Mouse (Mus musculus): Measurements from ENCODE around the gene Gm11444. TPM values are rescaled to one million over a fixed set of nuclear protein-coding genes. Genes with fewer than 3 reads are reported as not detected.

Gm11444 gene
- polyA plus RNA-seq, 1 experiment from 2014 or later = not detected

- no peak overlapping the region for H3K4me3 ChIP-seq (ENCODE audit: low read depth, low read length)
- WGBS = 76% methylated on average over 9 of the region's 9 CpGs
- peaks cover 16% of the 10 kb centered on the region for H3K27me3 ChIP-seq (ENCODE audit: control insufficient read depth, insufficient read depth, low read length)
- no peaks in the 10 kb centered on the region for H3K9me3 ChIP-seq (ENCODE audit: control insufficient read depth, low read length)
- no peak overlapping the region for H3K27ac ChIP-seq (replicated peaks; ENCODE audit: low read depth, low read length)
- DNase-seq (ENCODE audit: low spot score) (no peak), ATAC-seq (ENCODE audit: insufficient number of reproducible peaks, low FRiP score, low TSS enrichment, low read depth) (no peak)
- H3K4me1 ChIP-seq (ENCODE audit: control insufficient read depth, insufficient read depth, low read length) = peaks cover 41% of the 10 kb centered on the region
- H3K4me2 ChIP-seq (ENCODE audit: low read depth, severe bottlenecking) = no peak overlapping the region
- no peak overlapping the region for H3K9ac ChIP-seq (ENCODE audit: low read length)
- H3K36me3 ChIP-seq (ENCODE audit: control insufficient read depth, insufficient read depth, low read length) = no peaks in the 10 kb centered on the region
Measured at GRCm38 (mm10) chr11:85821659-85822058, 28.5 kb downstream of the Gm11444 start.

GRCm38 (mm10) chr11:85820959-85821358 lies 29.2 kb downstream of the Gm11444 start:
- no peak for DNase-seq (ENCODE audit: low spot score)
- no peak overlapping the region for H3K27ac ChIP-seq (replicated peaks; ENCODE audit: low read depth, low read length)
- whole genome bisulfite sequencing = 93% methylated on average over 3 of the region's 3 CpGs
- H3K4me1 ChIP-seq (ENCODE audit: control insufficient read depth, insufficient read depth, low read length) = peaks cover 47% of the 10 kb centered on the region
- no peak overlapping the region for H3K4me3 ChIP-seq (ENCODE audit: low read depth, low read length)
- peaks cover 10% of the 10 kb centered on the region for H3K27me3 ChIP-seq (ENCODE audit: control insufficient read depth, insufficient read depth, low read length)
- H3K36me3 ChIP-seq (ENCODE audit: control insufficient read depth, insufficient read depth, low read length) = no peaks in the 10 kb centered on the region
- no peak overlapping the region for H3K4me2 ChIP-seq (ENCODE audit: low read depth, severe bottlenecking)
- H3K9ac ChIP-seq (ENCODE audit: low read length) = no peak overlapping the region
- H3K9me3 ChIP-seq (ENCODE audit: control insufficient read depth, low read length) = no peaks in the 10 kb centered on the region
- no peak for ATAC-seq (ENCODE audit: insufficient number of reproducible peaks, low FRiP score, low TSS enrichment, low read depth)

GRCm38 (mm10) chr11:85818401-85818800 lies 31.7 kb downstream of the Gm11444 start:
- Histone ChIP-seq H3K9me3 (ENCODE audit: control insufficient read depth, low read length) (no peaks in the 10 kb centered on the region), H3K27ac (replicated peaks; ENCODE audit: low read depth, low read length) (no peak overlapping the region), H3K9ac (ENCODE audit: low read length) (no peak overlapping the region), H3K4me2 (ENCODE audit: low read depth, severe bottlenecking) (no peak overlapping the region), H3K36me3 (ENCODE audit: control insufficient read depth, insufficient read depth, low read length) (no peaks in the 10 kb centered on the region), H3K4me1 (ENCODE audit: control insufficient read depth, insufficient read depth, low read length) (peaks cover 49% of the 10 kb centered on the region), H3K4me3 (ENCODE audit: low read depth, low read length) (no peak overlapping the region), H3K27me3 (ENCODE audit: control insufficient read depth, insufficient read depth, low read length) (no peaks in the 10 kb centered on the region)
- WGBS = 41% methylated on average over 3 of the region's 3 CpGs
- no peak for DNase-seq (ENCODE audit: low spot score)
- ATAC-seq (ENCODE audit: insufficient number of reproducible peaks, low FRiP score, low TSS enrichment, low read depth) = no peak

- peaks cover 47% of the 10 kb centered on the region for H3K4me1 ChIP-seq (ENCODE audit: control insufficient read depth, insufficient read depth, low read length)
Measured at GRCm38 (mm10) chr11:85816471-85816870, 33.7 kb downstream of the Gm11444 start.

GRCm38 (mm10) chr11:85814678-85815077 lies 35.5 kb downstream of the Gm11444 start:
- Histone ChIP-seq H3K9ac (ENCODE audit: low read length) (no peak overlapping the region), H3K27me3 (ENCODE audit: control insufficient read depth, insufficient read depth, low read length) (no peaks in the 10 kb centered on the region), H3K4me3 (ENCODE audit: low read depth, low read length) (no peak overlapping the region), H3K4me1 (ENCODE audit: control insufficient read depth, insufficient read depth, low read length) (peaks cover 40% of the 10 kb centered on the region), H3K9me3 (ENCODE audit: control insufficient read depth, low read length) (no peaks in the 10 kb centered on the region), H3K36me3 (ENCODE audit: control insufficient read depth, insufficient read depth, low read length) (no peaks in the 10 kb centered on the region), H3K27ac (replicated peaks; ENCODE audit: low read depth, low read length) (no peak overlapping the region), H3K4me2 (ENCODE audit: low read depth, severe bottlenecking) (no peak overlapping the region)
- DNase-seq (ENCODE audit: low spot score) (no peak), ATAC-seq (ENCODE audit: insufficient number of reproducible peaks, low FRiP score, low TSS enrichment, low read depth) (no peak)
- 24% methylated on average over 4 of the region's 4 CpGs for WGBS

More at GRCm38 (mm10) chr11:85816471-85816870, 33.7 kb downstream of the Gm11444 start:
- WGBS = 10% methylated on average over 5 of the region's 5 CpGs
- Histone ChIP-seq H3K9me3 (ENCODE audit: control insufficient read depth, low read length) (no peaks in the 10 kb centered on the region), H3K36me3 (ENCODE audit: control insufficient read depth, insufficient read depth, low read length) (no peaks in the 10 kb centered on the region), H3K27ac (replicated peaks; ENCODE audit: low read depth, low read length) (peak overlapping the region; percentile 32; the same call in 1 of the 2 replicates), H3K4me2 (ENCODE audit: low read depth, severe bottlenecking) (no peak overlapping the region), H3K27me3 (ENCODE audit: control insufficient read depth, insufficient read depth, low read length) (no peaks in the 10 kb centered on the region), H3K9ac (ENCODE audit: low read length) (no peak overlapping the region), H3K4me3 (ENCODE audit: low read depth, low read length) (no peak overlapping the region)
- ATAC-seq (ENCODE audit: insufficient number of reproducible peaks, low FRiP score, low TSS enrichment, low read depth) (no peak), DNase-seq (ENCODE audit: low spot score) (peak; percentile 53)

GRCm38 (mm10) chr11:85812201-85812966 lies 37.7 kb downstream of the Gm11444 start:
- ATAC-seq (ENCODE audit: insufficient number of reproducible peaks, low FRiP score, low TSS enrichment, low read depth) = no peak
- no peaks in the 10 kb centered on the region for H3K27me3 ChIP-seq (ENCODE audit: control insufficient read depth, insufficient read depth, low read length)
- H3K36me3 ChIP-seq (ENCODE audit: control insufficient read depth, insufficient read depth, low read length) = no peaks in the 10 kb centered on the region
- H3K4me3 ChIP-seq (ENCODE audit: low read depth, low read length) = no peak overlapping the region
- H3K9ac ChIP-seq (ENCODE audit: low read length) = no peak overlapping the region
- DNase-seq (ENCODE audit: low spot score) = no peak
- H3K4me1 ChIP-seq (ENCODE audit: control insufficient read depth, insufficient read depth, low read length) = peaks cover 32% of the 10 kb centered on the region
- no peak overlapping the region for H3K4me2 ChIP-seq (ENCODE audit: low read depth, severe bottlenecking)
- H3K27ac ChIP-seq (replicated peaks; ENCODE audit: low read depth, low read length) = no peak overlapping the region
- WGBS = 84% methylated on average over 12 of the region's 12 CpGs
- no peaks in the 10 kb centered on the region for H3K9me3 ChIP-seq (ENCODE audit: control insufficient read depth, low read length)

- Histone ChIP-seq H3K9ac (ENCODE audit: low read length) (no peak overlapping the region), H3K27me3 (ENCODE audit: control insufficient read depth, insufficient read depth, low read length) (no peaks in the 10 kb centered on the region), H3K36me3 (ENCODE audit: control insufficient read depth, insufficient read depth, low read length) (no peaks in the 10 kb centered on the region), H3K4me3 (ENCODE audit: low read depth, low read length) (no peak overlapping the region), H3K4me2 (ENCODE audit: low read depth, severe bottlenecking) (no peak overlapping the region), H3K4me1 (ENCODE audit: control insufficient read depth, insufficient read depth, low read length) (peaks cover 32% of the 10 kb centered on the region), H3K27ac (replicated peaks; ENCODE audit: low read depth, low read length) (no peak overlapping the region), H3K9me3 (ENCODE audit: control insufficient read depth, low read length) (no peaks in the 10 kb centered on the region)
- no peak for DNase-seq (ENCODE audit: low spot score)
- 91% methylated on average over 5 of the region's 5 CpGs for WGBS
- ATAC-seq (ENCODE audit: insufficient number of reproducible peaks, low FRiP score, low TSS enrichment, low read depth) = no peak
Measured at GRCm38 (mm10) chr11:85811676-85812075, 38.5 kb downstream of the Gm11444 start.

- 67% methylated on average over 4 of the region's 4 CpGs for WGBS
- H3K27me3 ChIP-seq (ENCODE audit: control insufficient read depth, insufficient read depth, low read length) = no peaks in the 10 kb centered on the region
- peaks cover 28% of the 10 kb centered on the region for H3K4me1 ChIP-seq (ENCODE audit: control insufficient read depth, insufficient read depth, low read length)
- H3K9me3 ChIP-seq (ENCODE audit: control insufficient read depth, low read length) = no peaks in the 10 kb centered on the region
- no peaks in the 10 kb centered on the region for H3K36me3 ChIP-seq (ENCODE audit: control insufficient read depth, insufficient read depth, low read length)
- DNase-seq (ENCODE audit: low spot score) (no peak), ATAC-seq (ENCODE audit: insufficient number of reproducible peaks, low FRiP score, low TSS enrichment, low read depth) (no peak)
- H3K4me3 ChIP-seq (ENCODE audit: low read depth, low read length) = no peak overlapping the region
- H3K4me2 ChIP-seq (ENCODE audit: low read depth, severe bottlenecking) = no peak overlapping the region
- no peak overlapping the region for H3K27ac ChIP-seq (replicated peaks; ENCODE audit: low read depth, low read length)
- no peak overlapping the region for H3K9ac ChIP-seq (ENCODE audit: low read length)
Measured at GRCm38 (mm10) chr11:85811229-85811628, 38.9 kb downstream of the Gm11444 start.
